Mouse (Mus musculus) stomach, embryonic 15.5 days (tissue): ENCODE results near the gene Retnla. TPM values are rescaled to one million over a fixed set of nuclear protein-coding genes. Genes with fewer than 3 reads are reported as not detected.
"Not testable (repeated sequence)": the region's sequence is repeated elsewhere in the genome, so short reads cannot be mapped to it uniquely, and the experiment has no call there.

Experiments
- ATAC-seq: fragments of 200-750 bp; cut with Nextera tagmentation; 2 replicates; pipeline ENCODE4 v1.8.0; 2017; ENCODE audit warnings: low read depth, moderate number of reproducible peaks, moderate TSS enrichment; ENCODE audit not compliant: insufficient read depth, low FRiP score
- H3K27ac ChIP-seq: fragments of 300-500 bp; sonication (generic); 2 replicates; pipeline ENCODE4 v1.5.1; 2015; ENCODE audit warnings: mild to moderate bottlenecking, inconsistent platforms
- H3K27me3 ChIP-seq: fragments of 300-500 bp; sonication (generic); replicated peaks from 2 replicates; pipeline ENCODE4 v1.6.1; 2015; ENCODE audit warnings: inconsistent platforms
- H3K36me3 ChIP-seq: fragments of 300-500 bp; sonication (generic); 2 replicates; pipeline ENCODE4 v1.6.1; 2015; ENCODE audit warnings: inconsistent platforms
- H3K4me1 ChIP-seq: fragments of 300-500 bp; sonication (generic); 2 replicates; pipeline ENCODE4 v1.6.1; 2015; ENCODE audit warnings: inconsistent platforms
- H3K4me2 ChIP-seq: fragments of 300-500 bp; sonication (generic); 2 replicates; pipeline ENCODE4 v1.6.1; 2015; ENCODE audit warnings: mild to moderate bottlenecking, inconsistent platforms
- H3K4me3 ChIP-seq: fragments of 300-500 bp; sonication (generic); replicated peaks from 2 replicates; pipeline ENCODE4 v1.5.1; 2015; ENCODE audit warnings: inconsistent platforms
- H3K9ac ChIP-seq: fragments of 300-500 bp; sonication (generic); 2 replicates; pipeline ENCODE4 v1.6.1; 2015; ENCODE audit warnings: inconsistent platforms
- H3K9me3 ChIP-seq: fragments of 300-500 bp; sonication (generic); 2 replicates; pipeline ENCODE4 v1.6.1; 2016; ENCODE audit warnings: inconsistent platforms
- WGBS: fragments of 180-500 bp; shearing (Covaris S2); methylation state at CpG from one replicate; pipeline ENCODE4 v1.1.7; 2015; 5-methylcytosine and 5-hydroxymethylcytosine counted together
- polyA plus RNA-seq: library from polyadenylated mRNA; unstranded; fragments of >200 nt; fragmentation: Nextera tagmentation; extraction: Ambion mirVana; gene quantifications from 2 replicates; pipeline ENCODE4 v1.2.1, GENCODE M21; 2015

Retnla gene
- polyA plus RNA-seq, 1 experiment from 2014 or later = not detected

DNA sequence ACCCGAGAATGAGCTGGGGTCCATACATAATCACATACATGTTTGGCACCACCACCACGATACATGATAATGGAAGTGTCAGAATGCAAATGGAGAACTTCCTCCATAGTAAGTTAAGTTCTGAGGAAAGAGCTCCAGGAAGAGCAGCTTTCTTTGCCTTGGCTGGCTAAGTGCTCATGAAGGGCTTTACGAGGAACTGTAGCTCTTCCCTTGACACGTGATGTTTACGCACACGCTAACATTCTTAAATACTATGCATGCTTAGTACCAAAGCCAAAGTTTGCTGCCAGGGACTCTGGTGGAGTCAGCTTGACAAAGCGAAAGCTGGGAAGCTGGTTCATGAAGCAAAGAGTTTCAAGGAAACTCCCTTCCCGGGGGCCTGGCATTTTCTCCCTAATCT, 10.3 kb upstream of the Retnla start:
- H3K9ac ChIP-seq = no peak overlapping the region
- ATAC-seq = no peak
- H3K27me3 ChIP-seq = no peaks in the 10 kb centered on the region
- no peak overlapping the region for H3K4me2 ChIP-seq
- H3K4me3 ChIP-seq = no peak overlapping the region
- H3K36me3 ChIP-seq = no peaks in the 10 kb centered on the region
- no peaks in the 10 kb centered on the region for H3K9me3 ChIP-seq
- no peaks in the 10 kb centered on the region for H3K4me1 ChIP-seq
- WGBS = 64% methylated on average over 8 of the region's 8 CpGs
- no peak overlapping the region for H3K27ac ChIP-seq

- H3K9me3 ChIP-seq, H3K27me3 ChIP-seq, ATAC-seq, H3K4me1 ChIP-seq, H3K4me2 ChIP-seq, H3K27ac ChIP-seq, H3K36me3 ChIP-seq, H3K4me3 ChIP-seq, H3K9ac ChIP-seq: not testable (repeated sequence)
- WGBS = 52% methylated on average over 1 of the region's 1 CpGs
Measured at GRCm38 (mm10) chr16:48833626-48834025, 8.7 kb upstream of the Retnla start.

GRCm38 (mm10) chr16:48843671-48844386, 1.5 kb downstream of the Retnla start:
- H3K4me2 ChIP-seq = no peak overlapping the region
- H3K9ac ChIP-seq = no peak overlapping the region
- no peaks in the 10 kb centered on the region for H3K9me3 ChIP-seq
- 84% methylated on average over 4 of the region's 4 CpGs for WGBS
- H3K27me3 ChIP-seq = no peaks in the 10 kb centered on the region
- no peak for ATAC-seq
- no peak overlapping the region for H3K4me3 ChIP-seq
- H3K36me3 ChIP-seq = no peaks in the 10 kb centered on the region
- H3K27ac ChIP-seq = no peak overlapping the region
- H3K4me1 ChIP-seq = no peaks in the 10 kb centered on the region

DNA sequence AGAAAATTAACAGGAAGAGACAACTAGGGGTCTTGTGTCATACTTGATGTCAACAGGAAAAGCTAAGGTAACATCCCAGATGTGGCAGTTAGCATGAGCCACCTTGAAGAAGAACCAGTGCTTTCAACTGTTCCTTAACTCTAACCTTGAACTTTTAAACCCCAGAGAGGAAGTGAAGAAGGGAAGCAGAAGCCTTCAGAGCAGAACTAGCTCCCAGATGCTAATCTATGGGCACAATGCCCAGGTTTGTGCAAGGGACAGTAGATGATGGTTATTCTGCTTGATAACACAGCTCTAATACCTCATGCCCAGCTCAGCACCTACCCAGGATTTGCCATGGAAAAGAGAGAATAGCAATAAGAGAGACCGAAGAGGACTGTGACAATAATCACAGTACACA, 22.7 kb downstream of the Retnla start:
- 91% methylated on average over 1 of the region's 1 CpGs for WGBS
- H3K9ac ChIP-seq, H3K36me3 ChIP-seq, H3K9me3 ChIP-seq, ATAC-seq, H3K27ac ChIP-seq, H3K4me1 ChIP-seq, H3K4me3 ChIP-seq, H3K4me2 ChIP-seq, H3K27me3 ChIP-seq: not testable (repeated sequence)

GRCm38 (mm10) chr16:48867690-48868089, 25.3 kb downstream of the Retnla start:
- no peaks in the 10 kb centered on the region for H3K36me3 ChIP-seq
- H3K4me2 ChIP-seq = no peak overlapping the region
- no peak overlapping the region for H3K9ac ChIP-seq
- no peak overlapping the region for H3K4me3 ChIP-seq
- no peaks in the 10 kb centered on the region for H3K9me3 ChIP-seq
- no peaks in the 10 kb centered on the region for H3K27me3 ChIP-seq
- no peaks in the 10 kb centered on the region for H3K4me1 ChIP-seq
- WGBS = 64% methylated on average over 2 of the region's 2 CpGs
- H3K27ac ChIP-seq = no peak overlapping the region
- ATAC-seq = no peak

DNA sequence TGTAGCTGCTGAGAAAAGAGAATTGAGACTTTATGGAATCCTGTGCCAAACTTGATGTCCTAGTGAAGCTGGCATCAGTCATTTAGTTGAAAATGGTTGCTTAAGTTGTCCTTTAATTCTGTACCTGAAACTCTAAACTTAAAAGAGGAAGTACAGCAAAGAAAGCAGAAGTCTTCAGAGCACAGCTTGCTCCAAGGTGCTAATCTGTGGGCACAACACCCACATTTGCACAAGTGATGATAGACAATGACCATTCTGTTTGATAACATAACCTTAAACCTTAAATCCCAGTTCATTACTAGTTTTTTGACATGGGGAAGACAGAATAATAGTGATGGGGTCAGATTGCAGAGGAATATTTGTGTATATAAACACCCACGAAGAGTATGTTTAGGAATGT, 26.3 kb downstream of the Retnla start:
- no peaks in the 10 kb centered on the region for H3K27me3 ChIP-seq
- 43% methylated on average over 1 of the region's 1 CpGs for WGBS
- H3K4me2 ChIP-seq = no peak overlapping the region
- no peak overlapping the region for H3K9ac ChIP-seq
- H3K9me3 ChIP-seq = no peaks in the 10 kb centered on the region
- H3K4me1 ChIP-seq = no peaks in the 10 kb centered on the region
- no peaks in the 10 kb centered on the region for H3K36me3 ChIP-seq
- H3K4me3 ChIP-seq = no peak overlapping the region
- no peak overlapping the region for H3K27ac ChIP-seq
- no peak for ATAC-seq

- no peak overlapping the region for H3K9ac ChIP-seq
- H3K4me3 ChIP-seq = no peak overlapping the region
- no peaks in the 10 kb centered on the region for H3K9me3 ChIP-seq
- H3K36me3 ChIP-seq = no peaks in the 10 kb centered on the region
- 76% methylated on average over 3 of the region's 3 CpGs for whole genome bisulfite sequencing
- ATAC-seq = no peak
- no peak overlapping the region for H3K4me2 ChIP-seq
- H3K27ac ChIP-seq = no peak overlapping the region
- no peaks in the 10 kb centered on the region for H3K4me1 ChIP-seq
- no peaks in the 10 kb centered on the region for H3K27me3 ChIP-seq
Measured at GRCm38 (mm10) chr16:48869671-48870070, 27.3 kb downstream of the Retnla start.

DNA sequence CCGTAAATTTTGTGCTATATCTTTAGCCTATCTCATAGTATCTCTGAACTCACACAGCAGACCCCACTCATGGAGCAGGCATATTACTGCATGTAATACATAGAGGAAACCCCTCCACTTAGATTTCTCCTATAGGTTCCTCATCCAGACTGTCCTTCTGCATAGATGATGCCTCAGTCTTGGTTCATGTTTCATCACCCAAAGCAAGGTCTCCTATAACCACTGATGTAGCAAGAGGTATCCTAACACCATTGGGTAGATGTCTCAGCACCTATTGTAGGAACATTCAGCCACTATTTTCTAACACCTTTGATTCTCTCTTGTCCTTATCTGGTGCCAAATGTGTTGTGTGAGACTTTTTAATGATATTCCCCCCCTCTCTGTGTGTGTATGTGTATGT, 29.4 kb downstream of the Retnla start:
- ATAC-seq = no peak
- Histone ChIP-seq H3K27me3 (no peaks in the 10 kb centered on the region), H3K36me3 (no peaks in the 10 kb centered on the region), H3K27ac (no peak overlapping the region), H3K4me2 (no peak overlapping the region), H3K4me3 (no peak overlapping the region), H3K9me3 (no peaks in the 10 kb centered on the region), H3K4me1 (no peaks in the 10 kb centered on the region), H3K9ac (no peak overlapping the region)
- 94% methylated on average over 1 of the region's 1 CpGs for WGBS

GRCm38 (mm10) chr16:48872321-48872720, 30.0 kb downstream of the Retnla start, which contains the start of gene Retnlg:
Retnlg (plus strand) TSS chr16:48872621.
- no peaks in the 10 kb centered on the region for H3K9me3 ChIP-seq
- H3K36me3 ChIP-seq = no peaks in the 10 kb centered on the region
- WGBS = 50% methylated on average over 4 of the region's 4 CpGs
- H3K4me2 ChIP-seq = no peak within 1 kb of the TSS
- no peak within 1 kb of the TSS for H3K4me3 ChIP-seq
- no peak for ATAC-seq
- no peak within 1 kb of the TSS for H3K9ac ChIP-seq
- H3K4me1 ChIP-seq = no peaks in the 10 kb centered on the region
- no peak within 1 kb of the TSS for H3K27ac ChIP-seq
- no peaks in the 10 kb centered on the region for H3K27me3 ChIP-seq

- 29% methylated on average over 2 of the region's 2 CpGs for WGBS
- H3K4me3 ChIP-seq = no peak overlapping the region
- no peak overlapping the region for H3K27ac ChIP-seq
- no peak for ATAC-seq
- H3K27me3 ChIP-seq = no peaks in the 10 kb centered on the region
- no peaks in the 10 kb centered on the region for H3K36me3 ChIP-seq
- H3K9ac ChIP-seq = no peak overlapping the region
- no peaks in the 10 kb centered on the region for H3K9me3 ChIP-seq
- no peak overlapping the region for H3K4me2 ChIP-seq
- no peaks in the 10 kb centered on the region for H3K4me1 ChIP-seq
Measured at GRCm38 (mm10) chr16:48890733-48891132, 48.4 kb downstream of the Retnla start.

Other genes starting within 250 kb of the Retnla start
- 0.04 TPM in 1 of 2 replicates, not detected in the other for gene Trat1, start 70.5 kb upstream of the Retnla start, polyA plus RNA-seq
- not detected in 2 replicates for gene Retnlb, start 25.7 kb upstream of the Retnla start, polyA plus RNA-seq
- gene Retnlg, start 30.1 kb downstream of the Retnla start, polyA plus RNA-seq = 11.8 and 15.3 TPM in 2 replicates
- 21.4 and 23.3 TPM in 2 replicates for gene Dzip3, start 151.6 kb downstream of the Retnla start, polyA plus RNA-seq
- 24.1 and 25.0 TPM in 2 replicates for gene Cip2a, start 151.6 kb downstream of the Retnla start, polyA plus RNA-seq
- gene Myh15, start 214.9 kb downstream of the Retnla start, polyA plus RNA-seq = not detected in 2 replicates